Mouse (Mus musculus): ENCODE results near the gene Gli1. TPM values are rescaled to one million over a fixed set of nuclear protein-coding genes. Genes with fewer than 3 reads are reported as not detected.

Gene Gli1
- polyA plus RNA-seq, 1 experiment from 2014 or later, result 1.2 TPM

DNA sequence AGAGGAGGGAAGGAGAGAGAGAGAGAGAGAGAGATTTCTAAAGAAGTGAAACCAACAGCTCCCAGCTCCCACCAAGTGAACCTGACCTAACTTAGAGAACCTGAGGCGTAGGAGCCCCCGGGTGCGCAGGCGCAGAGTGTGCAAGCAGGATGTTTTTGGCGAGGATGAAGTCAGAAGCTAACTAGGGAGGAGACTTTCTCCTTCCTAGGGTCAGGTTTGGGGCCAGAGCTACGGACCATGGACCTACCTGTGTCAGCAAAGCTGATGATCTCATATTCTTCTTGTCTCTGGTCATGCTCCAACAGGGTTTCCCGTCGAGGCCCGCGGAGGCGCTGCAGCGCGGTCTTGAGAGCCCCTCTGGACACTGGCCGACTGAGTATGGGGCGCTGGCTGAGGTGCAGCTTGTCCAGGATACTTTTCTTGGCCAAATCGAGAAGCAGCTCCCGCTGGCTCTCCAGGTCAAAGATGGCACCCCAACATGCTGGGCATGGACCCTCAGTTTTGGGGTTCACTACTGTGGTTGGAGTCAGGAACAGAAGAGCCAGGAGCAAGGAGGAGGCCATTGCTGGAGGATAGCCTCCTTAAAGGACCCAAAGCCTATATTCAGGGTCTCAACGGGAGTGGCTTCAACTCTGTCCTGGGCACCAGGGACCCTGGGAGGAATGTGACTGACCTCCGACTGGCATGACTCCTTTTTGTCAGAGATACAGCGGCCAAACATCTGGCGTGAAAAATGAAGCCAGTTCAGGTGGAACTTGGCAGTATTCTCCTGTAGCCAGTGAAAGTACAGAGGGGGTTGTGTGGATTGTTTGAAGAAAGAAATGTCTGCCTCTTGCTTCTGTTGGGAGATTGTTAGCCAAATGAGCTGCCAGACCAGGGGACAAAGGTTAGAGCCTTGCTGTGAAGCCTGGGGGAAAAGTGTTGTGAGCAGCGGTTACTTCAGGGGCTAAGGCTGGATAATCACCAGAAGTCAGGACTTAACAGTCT is 28.4 kb upstream of the Gli1 start, which contains the start of gene Inhbc:
Inhbc (minus strand) TSS at position 598 of the 987 bp plus-strand sequence.
- ATAC-seq (ENCODE audit: low FRiP score, low TSS enrichment), result no peak
- WGBS, result 80% methylated on average over 22 of the region's 22 CpGs
- DNase-seq, result no peak
- Histone ChIP-seq H3K9me3 (ENCODE audit: control insufficient read depth, low read length) (no peaks in the 10 kb centered on the region), H3K27me3 (ENCODE audit: control insufficient read depth, insufficient read depth, low read length) (no peaks in the 10 kb centered on the region), H3K4me1 (ENCODE audit: control insufficient read depth, insufficient read depth, low read length) (no peaks in the 10 kb centered on the region), H3K4me2 (ENCODE audit: low read length) (no peak within 1 kb of the TSS), H3K9ac (replicated peaks; ENCODE audit: low read length) (no peak within 1 kb of the TSS), H3K4me3 (replicated peaks; ENCODE audit: low read depth, low read length) (no peak within 1 kb of the TSS), H3K27ac (replicated peaks; ENCODE audit: low read depth, low read length) (no peak within 1 kb of the TSS), H3K36me3 (ENCODE audit: control insufficient read depth, insufficient read depth, low read length) (no peaks in the 10 kb centered on the region)

DNA sequence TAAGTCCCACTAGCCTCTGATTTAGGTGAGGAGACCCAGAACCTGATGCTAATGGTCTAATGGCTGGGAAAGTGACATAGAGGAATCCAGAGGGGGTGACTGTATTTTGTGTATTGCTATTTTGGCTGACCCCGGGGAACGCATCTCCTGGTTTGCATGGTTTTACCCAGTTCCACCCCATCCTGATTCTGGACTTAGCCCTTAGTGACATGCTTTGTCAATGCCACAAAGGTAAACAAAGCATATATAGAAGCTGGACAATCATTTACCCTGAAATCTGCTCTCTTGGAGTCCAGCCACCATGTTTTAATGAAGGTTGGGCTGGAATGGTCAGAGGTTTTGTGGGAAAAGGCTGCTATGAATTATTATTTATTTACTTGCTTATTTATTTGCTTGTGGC is 26.5 kb upstream of the Gli1 start:
- Histone ChIP-seq H3K4me1 (ENCODE audit: control insufficient read depth, insufficient read depth, low read length) (no peaks in the 10 kb centered on the region), H3K36me3 (ENCODE audit: control insufficient read depth, insufficient read depth, low read length) (no peaks in the 10 kb centered on the region), H3K27me3 (ENCODE audit: control insufficient read depth, insufficient read depth, low read length) (no peaks in the 10 kb centered on the region), H3K27ac (replicated peaks; ENCODE audit: low read depth, low read length) (no peak overlapping the region), H3K9ac (replicated peaks; ENCODE audit: low read length) (no peak overlapping the region), H3K9me3 (ENCODE audit: control insufficient read depth, low read length) (no peaks in the 10 kb centered on the region), H3K4me2 (ENCODE audit: low read length) (no peak overlapping the region), H3K4me3 (replicated peaks; ENCODE audit: low read depth, low read length) (no peak overlapping the region)
- ATAC-seq (ENCODE audit: low FRiP score, low TSS enrichment) (no peak), DNase-seq (no peak)
- 82% methylated on average over 2 of the region's 2 CpGs for WGBS

- Histone ChIP-seq H3K9ac (replicated peaks; ENCODE audit: low read length) (no peak overlapping the region), H3K4me1 (ENCODE audit: control insufficient read depth, insufficient read depth, low read length) (no peaks in the 10 kb centered on the region), H3K4me3 (replicated peaks; ENCODE audit: low read depth, low read length) (no peak overlapping the region), H3K36me3 (ENCODE audit: control insufficient read depth, insufficient read depth, low read length) (no peaks in the 10 kb centered on the region), H3K9me3 (ENCODE audit: control insufficient read depth, low read length) (no peaks in the 10 kb centered on the region), H3K27ac (replicated peaks; ENCODE audit: low read depth, low read length) (no peak overlapping the region), H3K4me2 (ENCODE audit: low read length) (no peak overlapping the region), H3K27me3 (ENCODE audit: control insufficient read depth, insufficient read depth, low read length) (no peaks in the 10 kb centered on the region)
- 71% methylated on average over 5 of the region's 5 CpGs for WGBS
- ATAC-seq (ENCODE audit: low FRiP score, low TSS enrichment) (no peak), DNase-seq (no peak)
Measured at GRCm38 (mm10) chr10:127367116-127367515, 25.3 kb upstream of the Gli1 start.

DNA sequence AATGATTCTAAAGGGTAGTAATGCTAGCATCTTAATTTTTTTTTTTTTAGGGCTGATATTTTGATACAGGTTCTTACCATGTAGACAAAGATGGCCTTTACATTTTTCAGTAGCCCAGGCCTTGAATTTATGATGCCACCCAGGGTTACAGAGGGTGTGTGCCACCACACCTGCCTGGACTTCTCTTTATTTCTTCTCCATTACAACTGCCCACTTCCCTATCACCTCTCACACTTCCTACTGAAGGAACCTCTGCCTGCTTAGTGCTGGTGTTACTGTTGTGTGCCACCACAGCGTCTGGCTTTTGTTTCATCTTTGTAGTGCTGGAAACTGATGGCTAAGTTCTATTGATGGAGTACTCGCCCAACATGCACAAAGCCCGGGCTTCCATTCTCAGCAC is 18.9 kb upstream of the Gli1 start:
- Histone ChIP-seq H3K4me1 (ENCODE audit: control insufficient read depth, insufficient read depth, low read length) (no peaks in the 10 kb centered on the region), H3K4me3 (replicated peaks; ENCODE audit: low read depth, low read length) (no peak overlapping the region), H3K9me3 (ENCODE audit: control insufficient read depth, low read length) (no peaks in the 10 kb centered on the region), H3K27me3 (ENCODE audit: control insufficient read depth, insufficient read depth, low read length) (no peaks in the 10 kb centered on the region), H3K4me2 (ENCODE audit: low read length) (no peak overlapping the region), H3K36me3 (ENCODE audit: control insufficient read depth, insufficient read depth, low read length) (no peaks in the 10 kb centered on the region), H3K27ac (replicated peaks; ENCODE audit: low read depth, low read length) (no peak overlapping the region), H3K9ac (replicated peaks; ENCODE audit: low read length) (no peak overlapping the region)
- DNase-seq, result no peak
- ATAC-seq (ENCODE audit: low FRiP score, low TSS enrichment), result no peak
- 84% methylated on average over 3 of the region's 3 CpGs for WGBS

- Histone ChIP-seq H3K9ac (replicated peaks; ENCODE audit: low read length) (no peak overlapping the region), H3K4me2 (ENCODE audit: low read length) (no peak overlapping the region), H3K27me3 (ENCODE audit: control insufficient read depth, insufficient read depth, low read length) (no peaks in the 10 kb centered on the region), H3K4me1 (ENCODE audit: control insufficient read depth, insufficient read depth, low read length) (0 out of 2 replicates have a peak, but pooled peaks cover 6% of the 10 kb centered on the region), H3K4me3 (replicated peaks; ENCODE audit: low read depth, low read length) (no peak overlapping the region), H3K27ac (replicated peaks; ENCODE audit: low read depth, low read length) (no peak overlapping the region), H3K36me3 (ENCODE audit: control insufficient read depth, insufficient read depth, low read length) (no peaks in the 10 kb centered on the region), H3K9me3 (ENCODE audit: control insufficient read depth, low read length) (no peaks in the 10 kb centered on the region)
- 46% methylated on average over 10 of the region's 10 CpGs for WGBS
- DNase-seq, result no peak
- ATAC-seq (ENCODE audit: low FRiP score, low TSS enrichment), result no peak
Measured at GRCm38 (mm10) chr10:127355336-127355735, 13.6 kb upstream of the Gli1 start.

DNA sequence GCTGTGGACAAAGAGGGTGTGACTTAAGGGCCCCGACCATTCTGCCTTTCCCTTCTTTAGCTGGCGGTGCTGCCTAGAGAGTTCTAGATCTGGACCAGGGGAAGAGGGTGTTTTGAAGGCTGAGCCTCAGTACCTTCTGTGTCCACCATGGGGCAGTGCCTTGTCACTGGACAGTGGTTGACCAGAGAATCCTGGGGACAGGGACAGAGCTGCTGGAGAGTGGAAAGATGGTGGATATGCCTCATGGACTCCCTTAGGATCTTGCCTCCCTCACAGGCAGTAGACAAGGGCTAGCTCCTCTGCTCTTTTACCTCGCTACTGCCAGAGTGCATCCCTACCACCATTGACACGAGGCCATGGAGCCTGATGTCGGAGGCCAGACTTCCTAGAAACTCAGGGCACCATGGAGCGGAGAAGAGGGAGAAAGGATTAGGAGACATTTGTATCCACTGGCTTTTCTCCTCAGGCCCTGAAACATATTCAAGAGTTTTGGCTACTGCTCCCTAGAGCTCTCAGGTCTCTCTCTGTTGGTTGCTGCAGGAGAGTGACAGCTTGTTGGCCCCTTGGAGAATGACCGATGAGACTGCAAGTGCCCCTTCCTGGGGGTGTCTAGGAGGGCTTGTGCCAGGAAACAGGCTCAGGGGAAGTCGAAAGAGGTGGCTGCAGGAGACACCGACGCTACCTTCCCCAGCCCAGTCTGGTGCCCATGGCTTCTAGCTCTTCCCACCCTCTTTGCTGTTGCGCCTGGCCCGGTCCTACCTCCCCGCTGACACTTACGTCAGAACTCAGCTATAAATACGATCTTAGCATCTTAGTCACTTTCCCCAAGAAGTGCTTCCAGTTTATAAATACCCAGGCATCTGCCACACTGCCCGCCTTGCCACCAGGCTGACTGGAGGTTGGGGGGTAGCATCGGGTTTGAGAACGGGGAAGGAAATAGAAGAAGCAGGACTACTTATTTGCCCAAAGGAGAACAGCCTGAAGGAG is 12.4 kb upstream of the Gli1 start, which contains the start of gene Inhbe:
Inhbe (minus strand) TSS at position 503 of the 987 bp plus-strand sequence.
- H3K9ac ChIP-seq (replicated peaks; ENCODE audit: low read length), result no peak within 1 kb of the TSS
- DNase-seq (no peak), ATAC-seq (ENCODE audit: low FRiP score, low TSS enrichment) (no peak)
- H3K9me3 ChIP-seq (ENCODE audit: control insufficient read depth, low read length), result no peaks in the 10 kb centered on the region
- H3K4me2 ChIP-seq (ENCODE audit: low read length), result no peak within 1 kb of the TSS
- H3K27ac ChIP-seq (replicated peaks; ENCODE audit: low read depth, low read length), result no peak within 1 kb of the TSS
- no peak within 1 kb of the TSS for H3K4me3 ChIP-seq (replicated peaks; ENCODE audit: low read depth, low read length)
- H3K36me3 ChIP-seq (ENCODE audit: control insufficient read depth, insufficient read depth, low read length), result no peaks in the 10 kb centered on the region
- 90% methylated on average over 18 of the region's 18 CpGs for WGBS
- H3K27me3 ChIP-seq (ENCODE audit: control insufficient read depth, insufficient read depth, low read length), result no peaks in the 10 kb centered on the region
- H3K4me1 ChIP-seq (ENCODE audit: control insufficient read depth, insufficient read depth, low read length), result 0 out of 2 replicates have a peak, but pooled peaks cover 6% of the 10 kb centered on the region

DNA sequence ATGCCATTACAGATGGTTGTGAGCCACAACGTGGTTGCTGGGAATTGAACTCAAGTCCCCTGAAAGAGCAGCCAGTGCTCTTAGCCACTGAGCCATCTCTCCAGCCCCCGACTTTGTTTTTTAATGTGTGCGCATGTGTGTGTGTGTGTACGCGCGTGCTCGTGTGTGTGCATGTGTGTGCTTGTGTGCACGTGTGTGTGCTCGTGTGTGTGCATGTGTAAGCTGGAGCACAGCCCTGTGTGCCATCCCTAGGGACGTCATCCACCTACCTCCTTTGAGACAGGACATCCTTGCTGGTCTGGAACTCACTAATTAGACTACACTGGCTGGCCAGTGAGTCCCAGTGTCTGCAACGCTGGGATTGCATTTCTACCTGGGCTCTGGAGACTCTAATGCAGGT is 11.0 kb upstream of the Gli1 start:
- 90% methylated on average over 11 of the region's 11 CpGs for WGBS
- H3K36me3 ChIP-seq (ENCODE audit: control insufficient read depth, insufficient read depth, low read length), result no peaks in the 10 kb centered on the region
- no peak for ATAC-seq (ENCODE audit: low FRiP score, low TSS enrichment)

GRCm38 (mm10) chr10:127352187-127352586 is 10.4 kb upstream of the Gli1 start:
- no peak for DNase-seq
- WGBS, result 86% methylated on average over 9 of the region's 9 CpGs
- 0 out of 2 replicates have a peak, but pooled peaks cover 6% of the 10 kb centered on the region for H3K4me1 ChIP-seq (ENCODE audit: control insufficient read depth, insufficient read depth, low read length)
- ATAC-seq (ENCODE audit: low FRiP score, low TSS enrichment), result no peak
- H3K27ac ChIP-seq (replicated peaks; ENCODE audit: low read depth, low read length), result no peak overlapping the region
- no peaks in the 10 kb centered on the region for H3K9me3 ChIP-seq (ENCODE audit: control insufficient read depth, low read length)
- no peaks in the 10 kb centered on the region for H3K36me3 ChIP-seq (ENCODE audit: control insufficient read depth, insufficient read depth, low read length)
- H3K4me3 ChIP-seq (replicated peaks; ENCODE audit: low read depth, low read length), result no peak overlapping the region
- H3K9ac ChIP-seq (replicated peaks; ENCODE audit: low read length), result no peak overlapping the region
- H3K4me2 ChIP-seq (ENCODE audit: low read length), result no peak overlapping the region
- H3K27me3 ChIP-seq (ENCODE audit: control insufficient read depth, insufficient read depth, low read length), result no peaks in the 10 kb centered on the region

More for the DNA sequence above, 11.0 kb upstream of the Gli1 start:
- Histone ChIP-seq H3K4me3 (replicated peaks; ENCODE audit: low read depth, low read length) (no peak overlapping the region), H3K27me3 (ENCODE audit: control insufficient read depth, insufficient read depth, low read length) (no peaks in the 10 kb centered on the region), H3K4me2 (ENCODE audit: low read length) (no peak overlapping the region), H3K27ac (replicated peaks; ENCODE audit: low read depth, low read length) (no peak overlapping the region), H3K9ac (replicated peaks; ENCODE audit: low read length) (no peak overlapping the region), H3K9me3 (ENCODE audit: control insufficient read depth, low read length) (no peaks in the 10 kb centered on the region), H3K4me1 (ENCODE audit: control insufficient read depth, insufficient read depth, low read length) (0 out of 2 replicates have a peak, but pooled peaks cover 6% of the 10 kb centered on the region)
- DNase-seq, result no peak
